19 mouse cellular contexts compared by ENCODE assay signal in the genomic region with DNA sequence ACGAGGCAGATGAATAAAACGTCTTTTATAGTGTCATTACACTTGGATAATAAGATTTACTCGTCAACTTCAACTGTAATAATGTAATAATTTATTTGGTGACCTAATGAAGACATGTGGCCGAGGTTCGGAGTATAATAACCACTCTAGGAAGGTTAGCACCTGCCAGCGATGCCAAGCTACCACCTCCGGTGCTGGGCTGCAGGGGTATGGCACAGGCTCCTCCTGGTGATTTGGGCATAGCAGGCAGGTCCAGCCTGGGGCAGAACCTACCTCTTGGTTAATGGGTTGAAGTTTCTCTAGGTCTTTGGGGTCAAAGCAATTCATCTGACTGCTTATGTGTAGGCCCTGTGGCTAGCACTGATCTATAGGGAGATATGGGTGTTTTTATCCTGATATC.
DNase-seq lines count a peak whose midpoint lies in the region; ATAC-seq and TF ChIP-seq lines count a peak whose summit lies in the region.
"Had no signal": no experiment of that assay in that cellular context is flagged by ENCODE, and none has a peak within 500 bp of the region (broad histone marks: within the 10 kb centered on the region; RNA-seq: fewer than 3 reads in every experiment).

No protein-coding gene starts in this region.

- no peaks in the 10 kb centered on the region for H3K9me3 ChIP-seq in forebrain, embryonic 11.5 days (ENCODE audit: control insufficient read depth, low read length)
- H3K9me3 ChIP-seq in forebrain, postnatal 0 days (ENCODE audit: low read length): no peaks in the 10 kb centered on the region
- no peaks in the 10 kb centered on the region for H3K9me3 ChIP-seq in limb, embryonic 10.5 days (replicated peaks)
- H3K9me3 ChIP-seq: embryonic facial prominence, embryonic 15.5 days; forebrain, embryonic 10.5 days; forebrain, embryonic 15.5 days had no signal

- H3K27ac ChIP-seq in forebrain, embryonic 11.5 days (ENCODE audit: low read depth, low read length): no peak overlapping the region
- no peak overlapping the region for H3K27ac ChIP-seq in forebrain, postnatal 0 days (ENCODE audit: low read depth, low read length)
- no peak overlapping the region for H3K27ac ChIP-seq in limb, embryonic 10.5 days
- H3K27ac ChIP-seq: embryonic facial prominence, embryonic 15.5 days; forebrain, embryonic 10.5 days; forebrain, embryonic 15.5 days; heart, adult 2 months had no signal

- WGBS in forebrain, embryonic 11.5 days: 92% methylated on average over 7 of the region's 7 CpGs
- WGBS in forebrain, postnatal 0 days: 76% methylated on average over 7 of the region's 7 CpGs
- 87% methylated on average over 7 of the region's 7 CpGs for WGBS in limb, embryonic 10.5 days

- TF ChIP-seq CTCF in forebrain, postnatal 0 days (IDR thresholded peaks at IDR 0.05; ENCODE audit: low read depth): no peak

- no peaks in the 10 kb centered on the region for H3K36me3 ChIP-seq in forebrain, embryonic 11.5 days (ENCODE audit: control insufficient read depth, insufficient read depth, low read length)
- no peaks in the 10 kb centered on the region for H3K36me3 ChIP-seq in forebrain, postnatal 0 days (ENCODE audit: insufficient read depth)
- no peaks in the 10 kb centered on the region for H3K36me3 ChIP-seq in limb, embryonic 10.5 days
- H3K36me3 ChIP-seq: embryonic facial prominence, embryonic 15.5 days; forebrain, embryonic 10.5 days; forebrain, embryonic 15.5 days had no signal

- H3K4me3 ChIP-seq in forebrain, embryonic 11.5 days (ENCODE audit: low read depth, low read length): no peak overlapping the region
- no peak overlapping the region for H3K4me3 ChIP-seq in forebrain, postnatal 0 days (ENCODE audit: low read depth, low read length)
- no peak overlapping the region for H3K4me3 ChIP-seq in limb, embryonic 10.5 days
- H3K4me3 ChIP-seq: embryonic facial prominence, embryonic 15.5 days; erythroblast, embryonic 14.5 days; forebrain, embryonic 10.5 days; forebrain, embryonic 15.5 days; heart, adult 2 months had no signal

- ATAC-seq in forebrain, embryonic 11.5 days (replicated peaks; ENCODE audit: low FRiP score): no peak
- no peak for ATAC-seq in forebrain, postnatal 0 days
- ATAC-seq: forebrain, embryonic 15.5 days; hindbrain, embryonic 16.5 days had no signal

- peak; percentile 38 for DNase-seq in forebrain, embryonic 11.5 days (ENCODE audit: low spot score)
- DNase-seq in forebrain, postnatal 0 days: no peak
- DNase-seq in kidney, adult 18-20 months: peak; percentile 0
- no peak for DNase-seq in kidney, postnatal 10 days
- peak; percentile 29 for DNase-seq in testis, postnatal 10 days (ENCODE audit: low spot score)
- DNase-seq in testis, postnatal 14 days (ENCODE audit: low spot score): no peak
- DNase-seq in limb, embryonic 10.5 days (ENCODE audit: low spot score): peak; percentile 19
- DNase-seq in cerebellum, adult 11 months: no peak
- DNase-seq: adrenal gland, postnatal 10 days; cerebellum, adult 11-12 months; cerebellum, adult 9-10 months; gastrocnemius, postnatal 10 days; heart, adult 2 months had no signal

- H3K4me1 ChIP-seq in forebrain, embryonic 11.5 days (replicated peaks; ENCODE audit: control insufficient read depth, insufficient read depth, low read length): no peaks in the 10 kb centered on the region
- peaks cover 9% of the 10 kb centered on the region; the same call in 1 of the 2 replicates for H3K4me1 ChIP-seq in forebrain, postnatal 0 days (ENCODE audit: insufficient read depth)
- peaks cover 24% of the 10 kb centered on the region for H3K4me1 ChIP-seq in limb, embryonic 10.5 days
- H3K4me1 ChIP-seq: embryonic facial prominence, embryonic 15.5 days had no signal

- no peaks in the 10 kb centered on the region for H3K27me3 ChIP-seq in forebrain, embryonic 11.5 days (ENCODE audit: control insufficient read depth, insufficient read depth, low read length)
- H3K27me3 ChIP-seq in forebrain, postnatal 0 days (ENCODE audit: insufficient read depth, low read length): no peaks in the 10 kb centered on the region
- H3K27me3 ChIP-seq in limb, embryonic 10.5 days (ENCODE audit: low read depth, poor library complexity, severe bottlenecking): 0 out of 2 replicates have a peak, but pooled peaks cover 4% of the 10 kb centered on the region
- H3K27me3 ChIP-seq: embryonic facial prominence, embryonic 15.5 days; forebrain, embryonic 15.5 days had no signal

- no peak overlapping the region for H3K4me2 ChIP-seq in forebrain, embryonic 11.5 days (ENCODE audit: low read depth, low read length, severe bottlenecking)
- no peak overlapping the region for H3K4me2 ChIP-seq in forebrain, postnatal 0 days (ENCODE audit: low read depth)
- H3K4me2 ChIP-seq: embryonic facial prominence, embryonic 15.5 days; forebrain, embryonic 15.5 days; heart, embryonic 11.5 days had no signal

- H3K9ac ChIP-seq in forebrain, embryonic 11.5 days (ENCODE audit: low read length): no peak overlapping the region
- no peak overlapping the region for H3K9ac ChIP-seq in forebrain, postnatal 0 days
- H3K9ac ChIP-seq: embryonic facial prominence, embryonic 15.5 days; forebrain, embryonic 15.5 days had no signal

Comparison
In these comparisons a context has a peak if more than half of its experiments do, and no peak if none do; other contexts are left out.
1. DNase-seq: peak in forebrain, embryonic 11.5 days (single experiment), kidney, adult 18-20 months (single experiment), testis, postnatal 10 days (single experiment) and limb, embryonic 10.5 days (single experiment); none in forebrain, postnatal 0 days (single experiment), kidney, postnatal 10 days (single experiment), testis, postnatal 14 days (single experiment) and cerebellum, adult 11 months (single experiment).